Mouse (Mus musculus) heart, adult 8-10 months (tissue): ENCODE measurements at regions not wholly inside any gene's neighbourhood (a gene's known extent, or its start where the extent isn't known, plus 50 kb on each side); places are given as distances from the start of the nearest gene placed in this dataset.

Source experiments
- DNase-seq: peaks from one replicate; pipeline ENCODE4 v3.0.0; 2022; ENCODE audit warnings: low spot score

DNA sequence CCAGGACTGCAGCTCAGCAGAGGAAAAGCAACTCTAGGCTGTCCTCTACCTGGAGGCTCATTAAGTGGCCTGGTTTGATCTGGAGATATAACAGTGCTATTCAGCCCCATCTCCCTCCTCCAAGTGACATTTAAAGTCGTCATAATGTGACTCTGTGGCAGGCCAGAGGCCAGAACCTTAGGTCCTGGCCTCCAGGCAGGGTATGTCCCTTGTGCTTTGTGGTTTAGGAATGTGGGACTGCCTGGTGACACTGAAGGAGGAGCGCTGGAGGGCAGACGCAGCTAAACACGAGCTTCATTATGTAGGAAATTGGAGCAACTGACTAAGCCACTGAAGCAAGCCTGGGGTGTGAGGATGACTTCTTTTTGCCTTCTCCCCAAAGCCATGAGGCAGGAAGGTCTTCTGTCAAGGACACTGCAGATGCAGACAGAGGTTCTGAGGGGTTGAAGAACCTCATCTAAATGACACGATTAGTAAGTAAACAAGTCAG lies 290.9 kb upstream of the Id2 start:
- DNase-seq, result no peak

DNA sequence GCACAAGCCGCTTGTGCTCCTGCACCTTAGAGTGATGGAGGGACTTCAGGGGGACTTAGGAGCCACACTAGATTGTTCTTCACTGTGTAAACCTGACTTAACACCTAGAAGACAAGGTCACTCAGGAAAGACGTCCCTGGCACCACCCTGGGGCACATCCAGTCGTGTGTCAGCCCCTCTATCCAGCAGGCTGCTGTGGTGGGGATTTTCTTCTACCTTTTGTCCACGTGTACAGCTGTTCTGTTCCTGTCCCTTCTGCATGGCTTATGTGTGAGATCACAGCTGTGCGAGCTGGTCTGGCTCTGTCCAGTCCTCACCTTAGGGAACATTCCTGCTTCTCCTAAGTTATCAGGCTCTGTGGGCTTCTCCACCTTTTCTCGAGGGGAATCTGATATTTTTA lies 286.0 kb upstream of the Id2 start:
- DNase-seq, result no peak

DNA sequence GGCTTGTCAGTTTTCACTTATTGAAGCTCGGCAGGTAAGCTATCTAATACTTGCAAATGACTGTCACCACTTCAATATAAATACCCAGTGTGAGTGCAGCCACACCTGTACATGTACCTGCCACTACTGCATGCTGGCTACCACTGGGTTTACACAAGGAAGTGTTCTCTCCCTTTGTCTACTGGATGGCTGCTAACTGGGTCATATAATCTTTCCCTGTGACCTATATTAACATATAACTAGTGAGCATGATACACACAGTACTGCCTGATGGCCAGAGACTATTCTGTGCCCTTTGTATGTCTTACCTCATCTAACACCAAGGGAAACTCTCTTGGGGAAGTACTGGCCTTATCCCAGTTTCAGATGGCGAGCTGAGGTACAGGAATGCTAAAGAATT lies 285.5 kb upstream of the Id2 start:
- DNase-seq, result no peak

DNA sequence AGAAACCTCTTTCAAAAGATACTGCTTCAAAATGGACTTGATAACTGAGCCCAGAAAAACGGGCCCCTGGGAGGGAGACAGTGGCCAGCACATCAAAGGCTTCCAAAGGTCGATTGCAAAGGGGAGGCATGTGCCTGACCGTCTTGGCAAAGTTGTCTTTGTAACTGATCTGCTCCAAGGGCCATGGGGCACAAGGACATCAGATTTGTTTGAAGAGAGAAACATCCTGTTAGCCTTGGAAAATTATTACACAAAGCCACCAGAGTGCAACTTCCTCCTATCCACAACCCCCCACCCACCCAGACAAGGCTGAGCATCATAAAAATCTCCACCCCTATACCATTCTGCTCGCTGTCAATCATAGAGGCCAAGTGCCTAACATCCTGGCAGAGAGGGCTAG lies 284.7 kb upstream of the Id2 start:
- DNase-seq, result no peak

DNA sequence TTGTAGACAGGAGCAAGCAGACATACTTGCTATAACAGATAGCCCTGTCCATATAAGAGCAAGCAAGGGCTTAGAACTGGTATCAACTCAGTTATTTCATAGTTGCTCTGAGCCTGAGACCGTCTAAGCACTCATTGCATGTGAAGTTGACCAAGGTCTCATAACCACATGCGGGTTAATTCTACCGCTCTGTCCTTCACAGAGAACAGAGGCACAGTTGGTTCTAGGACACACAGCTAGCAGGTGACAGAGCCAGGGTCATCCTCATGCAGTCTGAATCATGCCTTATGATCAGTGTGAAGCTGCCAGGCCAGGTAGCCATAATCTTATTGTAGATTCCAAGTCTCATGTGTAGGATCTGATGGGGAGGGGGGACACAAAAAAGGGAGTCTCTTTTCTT lies 283.1 kb upstream of the Id2 start:
- DNase-seq, result no peak

DNA sequence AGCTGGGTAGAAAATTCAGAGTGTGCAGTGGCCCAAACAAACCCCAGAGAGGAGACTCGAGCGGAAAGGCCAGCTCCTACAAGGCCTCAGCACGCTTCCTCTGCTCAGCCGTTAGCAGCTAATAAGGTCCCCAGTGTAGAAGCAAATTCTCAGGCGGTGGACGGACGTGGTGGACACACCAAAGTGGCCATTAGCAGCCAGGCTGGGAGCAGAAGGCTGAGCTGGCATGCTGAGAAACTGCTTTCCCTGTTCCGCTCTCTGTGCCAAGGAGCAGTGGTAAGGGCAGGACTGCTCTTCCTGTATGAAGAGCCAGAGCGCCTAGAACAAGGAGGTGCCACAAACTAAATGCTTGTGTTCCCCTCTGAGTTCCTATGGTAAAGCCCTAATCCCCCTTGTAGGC lies 282.1 kb upstream of the Id2 start:
- no peak for DNase-seq

DNA sequence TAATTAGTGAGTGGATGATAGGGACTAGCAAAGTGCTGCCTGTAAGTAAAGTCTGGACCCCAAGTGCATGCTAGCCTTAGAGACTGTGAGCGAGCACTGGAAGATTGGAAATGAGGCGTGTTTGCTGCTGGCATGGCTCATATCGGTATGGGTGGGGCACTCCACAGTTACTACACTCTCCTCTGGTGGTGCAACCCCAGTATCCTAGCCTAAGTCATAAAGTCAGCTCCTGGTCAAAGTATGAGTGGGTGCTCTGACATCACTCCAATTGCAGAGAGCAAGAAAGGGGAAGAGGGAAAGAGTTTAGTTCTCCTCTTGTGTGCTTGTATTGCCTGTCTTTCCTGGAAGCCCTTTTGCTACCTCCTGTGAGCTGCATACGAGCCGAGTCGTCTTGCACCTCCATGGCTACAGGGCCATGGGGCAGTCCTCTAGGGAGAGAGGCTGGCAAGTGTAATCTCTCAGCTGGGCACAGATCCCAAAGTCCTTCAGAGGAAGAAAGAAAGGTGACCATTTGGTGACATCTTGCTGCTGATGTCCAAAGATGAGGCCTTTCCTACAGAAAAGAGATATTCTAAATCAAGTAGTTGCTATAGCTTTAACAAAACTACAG lies 281.2 kb upstream of the Id2 start:
- no peak for DNase-seq

DNA sequence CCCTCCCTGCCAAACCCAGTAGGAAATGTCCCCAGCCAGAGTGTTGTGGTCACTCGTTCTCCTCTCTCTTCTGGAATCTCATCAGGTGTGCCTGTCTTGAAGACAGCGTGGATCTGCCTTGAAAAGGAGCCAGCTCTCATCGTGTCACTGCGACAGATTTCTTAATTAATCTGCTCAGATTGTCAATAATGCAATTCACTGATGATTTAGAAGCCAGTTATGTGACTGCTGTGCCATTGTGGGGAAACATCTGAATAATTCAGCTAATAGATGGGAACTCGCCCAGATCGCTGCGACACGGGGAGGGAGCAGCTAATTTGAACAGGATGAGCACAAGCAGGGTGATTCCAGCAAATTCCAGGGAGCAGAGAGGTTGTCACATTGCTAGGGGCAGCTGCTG lies 279.5 kb upstream of the Id2 start:
- DNase-seq, result no peak

DNA sequence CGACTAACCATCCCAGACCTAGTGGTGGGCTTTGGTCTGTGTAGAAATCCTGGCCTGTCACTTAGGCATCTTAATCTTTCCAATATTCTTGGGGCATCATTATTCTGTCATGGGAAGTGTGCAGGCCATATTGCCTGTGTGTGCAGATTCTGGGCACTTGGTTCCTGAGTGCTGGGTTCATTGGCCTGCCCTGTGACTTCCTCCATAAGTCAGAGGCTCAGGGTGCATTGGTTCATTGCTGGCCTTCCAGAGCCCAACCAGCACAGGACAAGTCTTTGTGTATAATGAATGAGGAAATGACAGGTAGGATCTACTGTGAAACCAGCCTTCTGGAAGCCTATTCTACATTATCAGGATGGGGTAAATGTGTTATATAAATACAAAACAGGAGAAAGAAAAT lies 270.6 kb upstream of the Id2 start:
- no peak for DNase-seq

DNA sequence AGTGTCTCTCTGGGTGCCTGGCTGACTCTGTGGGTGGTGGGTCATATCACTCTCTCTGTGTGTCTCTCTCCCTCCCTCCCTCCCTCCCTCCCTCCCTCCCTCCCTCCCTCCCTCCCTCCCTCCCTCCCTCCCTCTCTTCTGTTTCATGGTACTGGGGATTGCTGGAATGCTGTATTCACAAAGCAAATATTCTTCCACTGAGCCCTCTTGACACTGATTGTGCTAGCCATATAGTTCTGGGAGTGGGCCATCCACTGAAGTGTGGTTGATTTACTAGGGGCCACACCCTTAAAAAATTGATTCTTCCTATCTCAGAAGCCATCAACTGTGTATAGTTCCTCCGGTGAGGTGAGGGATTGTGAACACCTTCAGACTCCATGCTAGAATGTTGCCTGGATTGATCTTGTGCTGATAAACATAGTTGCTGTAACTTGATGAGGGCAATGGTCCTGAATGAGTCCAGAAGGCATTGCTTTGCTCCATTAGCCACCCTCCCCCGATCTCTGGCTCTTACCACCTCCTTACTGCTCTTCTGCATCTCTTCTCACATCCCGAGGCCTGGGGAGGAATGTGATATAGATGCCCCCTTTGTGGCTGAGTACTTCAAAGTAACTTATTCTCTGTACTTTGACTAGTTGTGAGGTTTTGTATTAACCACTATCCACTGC lies 268.8 kb upstream of the Id2 start:
- no peak for DNase-seq

DNA sequence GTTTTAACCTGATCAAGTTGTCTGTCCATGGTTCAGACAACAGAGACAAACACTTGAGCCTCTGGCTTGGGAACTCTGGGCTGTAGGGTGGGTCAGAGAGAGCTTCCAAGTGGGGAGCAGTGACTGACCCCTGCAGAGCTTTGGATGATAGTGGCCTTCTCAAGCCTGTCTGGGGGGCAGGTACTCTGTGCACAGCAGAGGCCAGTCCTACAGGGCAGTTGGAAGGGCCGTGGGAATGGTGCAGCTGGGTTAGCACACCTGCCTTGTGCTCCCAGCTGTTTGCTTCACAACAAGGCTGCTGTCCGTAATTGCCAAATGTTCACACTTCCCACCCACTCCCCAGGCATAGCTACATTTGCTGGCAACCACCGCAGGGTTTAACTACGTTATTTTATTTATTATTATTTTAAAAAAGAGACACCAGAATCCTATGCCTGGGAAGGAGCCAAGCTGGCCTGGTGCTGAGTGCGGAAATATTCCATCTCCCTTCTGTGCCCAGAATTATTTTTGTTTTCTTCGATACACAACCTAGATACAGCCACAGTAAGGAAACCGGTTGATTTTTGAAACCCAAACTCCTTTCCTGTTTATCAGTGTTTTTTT lies 268.1 kb upstream of the Id2 start:
- DNase-seq, result no peak

DNA sequence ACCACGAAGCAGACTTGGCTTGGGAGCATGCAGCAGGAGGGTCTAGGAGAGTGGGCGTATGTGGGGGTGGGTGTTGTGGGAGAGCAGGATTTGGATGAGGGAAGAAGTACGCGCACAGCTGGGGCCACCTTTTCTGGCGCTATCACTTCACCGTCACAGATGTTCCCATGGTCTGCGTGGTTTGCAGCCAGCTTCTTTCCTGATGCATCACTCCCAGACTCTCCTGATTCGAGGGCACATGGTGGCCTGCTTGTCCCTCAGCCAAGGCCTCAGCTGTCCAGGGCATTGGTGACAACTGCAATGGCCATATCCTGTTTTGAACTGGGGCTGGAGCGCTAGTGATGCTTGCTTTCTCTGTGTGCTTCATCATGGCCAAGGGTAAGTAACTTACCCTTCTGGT lies 266.9 kb upstream of the Id2 start:
- peak; percentile 18 for DNase-seq

DNA sequence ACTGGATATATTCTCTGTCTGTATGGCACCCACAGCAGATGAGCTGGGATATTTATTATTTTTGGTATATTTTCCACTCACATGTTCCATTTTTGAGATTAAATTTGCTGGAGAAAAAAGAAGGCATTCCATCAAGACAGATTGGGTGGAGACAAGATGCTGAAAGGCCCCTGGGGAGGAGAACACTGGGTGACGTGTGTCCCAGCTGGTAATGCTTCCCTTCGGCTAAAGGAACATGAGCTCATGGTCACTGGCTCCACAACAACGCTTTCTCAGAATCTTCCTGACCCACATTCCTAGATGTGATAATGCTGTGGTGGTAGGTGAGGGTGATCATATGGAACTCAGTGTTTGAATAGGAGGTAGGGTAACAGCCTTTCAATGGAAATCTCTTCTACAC lies 266.4 kb upstream of the Id2 start:
- DNase-seq, result peak; percentile 32

DNA sequence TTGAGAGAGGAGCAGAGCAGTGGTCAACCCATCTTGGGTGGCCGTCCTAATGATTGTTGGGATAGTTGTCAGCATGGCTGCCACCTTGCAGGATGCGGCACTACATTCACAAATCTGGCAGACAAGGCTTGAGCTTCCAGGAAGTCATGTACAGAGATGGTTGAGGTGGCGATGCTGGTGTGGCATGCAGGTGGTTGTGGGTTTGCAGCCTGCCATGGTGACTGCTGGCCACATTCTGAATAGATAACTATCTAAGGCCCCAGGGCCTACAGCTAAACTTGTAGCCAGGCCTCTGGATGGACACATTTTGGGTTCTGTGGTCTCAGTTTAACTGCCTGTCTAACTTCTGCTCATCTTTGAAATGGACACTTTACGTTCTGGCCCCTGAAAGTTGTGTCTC lies 265.8 kb upstream of the Id2 start:
- DNase-seq, result no peak

DNA sequence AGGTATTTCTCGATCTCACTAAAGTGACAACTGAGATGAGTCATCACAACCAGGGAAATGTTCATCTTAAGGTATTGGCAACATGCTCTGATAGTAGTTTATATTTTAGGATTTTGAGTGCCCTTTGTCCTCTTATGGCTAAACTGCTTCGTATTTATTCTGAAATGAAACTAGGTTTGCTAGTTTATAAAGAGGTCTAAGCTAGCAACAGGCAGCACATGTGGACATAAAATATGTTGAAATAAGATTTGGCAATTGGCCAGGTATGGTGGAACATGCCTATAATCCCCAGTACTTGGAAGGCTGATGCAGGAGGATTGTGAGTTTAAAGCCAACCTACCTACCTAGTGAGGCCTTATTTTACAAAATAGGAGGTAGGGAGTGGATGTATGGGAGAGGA lies 263.8 kb upstream of the Id2 start:
- no peak for DNase-seq

DNA sequence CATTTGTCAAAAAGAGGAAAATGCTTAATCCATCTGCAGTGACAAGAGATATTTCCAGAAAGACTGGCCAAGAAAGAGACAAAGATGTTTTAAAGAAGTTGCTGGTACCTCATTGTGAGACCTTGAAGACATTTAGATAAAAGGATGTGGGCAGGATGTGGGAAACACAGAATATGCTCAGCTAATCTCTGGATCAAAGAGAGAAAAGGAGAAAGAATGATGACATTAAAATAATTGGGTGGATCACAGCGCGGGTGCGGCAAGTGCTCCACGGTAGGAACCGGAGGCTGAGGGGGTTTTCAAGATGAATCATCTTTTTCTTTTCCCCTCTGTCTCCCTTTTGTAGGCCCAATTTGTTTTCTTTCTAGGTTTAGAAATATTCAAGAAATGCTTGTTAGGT lies 263.0 kb upstream of the Id2 start:
- DNase-seq, result no peak

DNA sequence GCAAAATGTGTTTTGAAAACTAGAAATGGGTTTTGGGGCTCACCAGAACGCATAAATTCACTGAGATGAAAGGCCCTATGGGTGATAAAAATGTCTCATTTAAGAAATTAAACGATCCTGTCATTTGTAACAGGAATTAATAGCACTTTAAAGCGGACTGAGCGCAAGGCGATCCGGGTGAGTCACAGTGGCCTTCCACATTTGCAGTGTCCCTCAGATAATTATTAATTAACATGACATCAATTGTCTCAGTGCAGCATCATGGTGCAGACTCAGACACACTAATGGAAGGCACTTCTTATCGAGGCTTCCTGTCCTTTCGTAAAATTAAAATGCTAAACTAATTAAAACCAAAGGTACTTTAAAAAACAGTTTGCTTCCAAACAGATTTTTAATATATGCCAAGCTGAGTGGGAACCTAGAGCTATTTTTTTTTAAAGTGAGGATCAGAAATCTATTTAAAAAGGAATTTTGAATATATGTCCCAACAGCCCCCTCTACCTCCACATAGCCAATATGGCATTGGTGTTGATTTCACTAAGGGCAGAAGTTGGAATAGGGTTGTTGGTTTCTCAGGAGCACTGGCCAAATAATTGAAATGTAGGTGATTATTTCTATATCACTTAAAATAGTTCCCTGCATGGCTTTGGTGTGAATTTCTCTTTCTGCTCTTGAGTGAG lies 262.0 kb upstream of the Id2 start:
- DNase-seq, result no peak

DNA sequence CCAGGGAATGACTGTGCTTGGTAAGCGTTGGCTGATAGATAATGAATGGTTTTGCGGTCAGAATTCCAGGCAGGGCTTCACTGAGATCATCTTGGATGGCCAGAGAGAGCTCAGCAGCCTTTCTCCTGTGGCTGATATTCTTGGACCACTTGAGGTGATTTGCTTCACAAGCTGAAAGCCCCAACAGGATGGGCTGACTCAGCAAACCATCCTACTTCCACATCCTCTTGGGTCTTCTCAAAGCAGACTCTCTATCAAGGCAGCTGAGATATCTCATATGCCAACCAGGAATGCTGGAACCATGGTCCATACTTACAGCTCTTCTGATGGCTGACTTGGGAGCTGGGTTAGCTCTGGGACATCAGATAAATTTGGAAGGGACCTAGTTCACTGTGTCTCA lies 259.8 kb upstream of the Id2 start:
- DNase-seq, result no peak

DNA sequence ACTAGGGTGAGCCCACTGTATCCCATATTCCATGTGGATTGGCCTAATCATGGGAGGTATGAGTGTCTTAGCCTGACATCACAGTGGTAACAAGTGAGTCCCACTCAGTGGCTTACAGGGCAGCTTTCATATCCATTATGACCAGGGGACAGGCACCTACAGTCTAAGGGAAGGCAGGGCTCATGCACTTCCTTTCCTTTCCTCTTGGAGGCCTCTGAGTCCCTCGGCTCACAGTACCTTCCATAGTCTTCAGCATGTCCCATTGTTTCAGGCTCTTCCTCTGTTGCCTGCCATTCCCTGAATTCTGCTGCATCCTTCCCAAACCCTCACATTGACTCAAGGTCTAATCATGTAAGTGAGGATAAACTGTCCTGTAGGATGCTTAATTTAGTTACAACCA lies 258.3 kb upstream of the Id2 start:
- no peak for DNase-seq

DNA sequence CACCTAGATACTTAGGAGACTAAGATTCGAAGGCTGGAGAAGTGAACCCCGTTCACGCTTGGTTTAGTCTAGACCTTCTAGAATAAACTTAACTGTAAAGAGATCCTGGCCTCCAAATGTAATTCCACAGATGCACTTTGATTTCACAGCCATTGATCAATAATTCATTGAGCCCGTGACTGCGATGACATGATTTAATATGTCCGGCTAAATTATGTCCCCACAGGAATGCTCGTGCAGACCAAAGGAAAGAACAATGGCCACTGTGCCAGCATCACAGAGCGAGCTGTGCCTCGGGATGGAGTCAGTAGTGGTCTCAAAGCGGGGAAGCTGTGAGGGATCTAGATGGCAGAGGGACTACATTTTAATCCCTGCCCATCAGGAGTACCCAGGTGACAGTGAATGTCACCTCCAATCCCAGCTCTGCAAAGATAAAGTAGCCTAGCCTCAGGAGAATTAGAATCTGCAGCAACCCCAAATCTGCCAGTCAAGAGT lies 256.5 kb upstream of the Id2 start:
- no peak for DNase-seq

DNA sequence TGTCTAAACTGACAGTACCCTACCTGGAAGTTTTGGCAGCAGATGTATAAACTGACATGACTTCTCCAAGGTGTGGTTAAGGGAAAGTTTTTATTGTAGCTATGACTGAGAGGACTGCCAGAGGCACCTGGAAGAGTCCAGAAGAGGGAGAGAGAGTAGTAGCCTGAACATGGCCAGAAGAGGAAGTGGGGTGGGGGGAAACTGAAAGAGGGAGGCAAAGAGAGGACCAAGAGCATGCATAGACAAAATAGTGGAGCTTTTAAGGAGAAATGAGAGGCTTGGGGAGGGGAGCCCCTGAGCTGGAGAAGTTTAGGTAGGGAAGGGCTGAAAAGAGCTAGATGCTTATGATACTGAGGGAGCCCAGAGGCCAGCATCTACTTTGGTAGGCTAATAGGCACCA lies 255.2 kb upstream of the Id2 start:
- DNase-seq, result no peak

DNA sequence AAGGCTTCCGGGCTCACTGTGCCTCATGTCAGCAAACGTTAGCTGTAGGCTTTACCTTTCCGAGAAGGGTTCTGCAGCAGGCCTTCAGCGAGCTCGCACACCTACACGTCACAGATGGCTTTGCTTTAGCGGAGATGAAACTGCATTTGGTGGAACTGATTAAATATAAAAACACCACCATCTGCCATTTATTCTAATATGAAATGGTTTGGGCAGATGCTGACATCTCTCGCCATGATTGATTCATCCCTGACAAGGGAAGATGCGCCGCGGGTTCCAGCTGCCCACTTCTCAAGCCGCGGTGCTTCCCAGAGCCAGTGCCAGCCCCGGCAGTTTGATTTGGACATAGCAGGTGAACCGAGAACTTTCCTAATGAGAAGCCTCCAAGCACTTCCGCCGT lies 247.4 kb upstream of the Id2 start:
- no peak for DNase-seq

DNA sequence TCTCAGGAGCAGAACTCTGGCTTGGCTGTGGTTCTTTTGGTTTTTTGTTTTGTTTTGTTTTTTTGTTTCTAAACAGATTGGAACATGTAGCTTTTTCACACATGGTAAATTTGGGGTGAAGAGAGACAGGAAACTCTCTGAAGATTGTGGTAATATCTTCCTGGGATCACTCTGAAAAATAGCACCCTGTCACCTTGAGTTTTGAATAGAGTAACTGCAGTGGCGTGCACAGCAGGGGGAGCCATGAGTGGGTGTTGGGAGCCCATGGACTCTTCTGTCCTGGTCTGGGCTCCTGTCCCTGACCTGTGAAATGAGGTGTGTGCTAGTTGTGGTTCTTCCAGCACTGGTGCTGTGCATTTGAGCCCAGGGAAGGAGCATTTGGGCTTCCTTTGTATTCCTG lies 241.8 kb upstream of the Id2 start:
- no peak for DNase-seq
